Mouse (Mus musculus) lung, adult 2 months (tissue): Measurements from ENCODE around the gene Prodh2.

Experiments
- CTCF ChIP-seq: fragments of 200-500 bp; IDR thresholded peaks from 2 replicates; pipeline ENCODE4 v1.5.1; 2011; ENCODE audit warnings: mild to moderate bottlenecking, low read length, control low read depth; ENCODE audit not compliant: insufficient read depth
- POLR2A ChIP-seq: fragments of 200-500 bp; IDR thresholded peaks from 2 replicates; pipeline ENCODE4 v1.6.1; 2011; ENCODE audit warnings: low read depth, mild to moderate bottlenecking, control low read depth, low read length, borderline replicate concordance; ENCODE audit errors: extremely low read depth

DNA sequence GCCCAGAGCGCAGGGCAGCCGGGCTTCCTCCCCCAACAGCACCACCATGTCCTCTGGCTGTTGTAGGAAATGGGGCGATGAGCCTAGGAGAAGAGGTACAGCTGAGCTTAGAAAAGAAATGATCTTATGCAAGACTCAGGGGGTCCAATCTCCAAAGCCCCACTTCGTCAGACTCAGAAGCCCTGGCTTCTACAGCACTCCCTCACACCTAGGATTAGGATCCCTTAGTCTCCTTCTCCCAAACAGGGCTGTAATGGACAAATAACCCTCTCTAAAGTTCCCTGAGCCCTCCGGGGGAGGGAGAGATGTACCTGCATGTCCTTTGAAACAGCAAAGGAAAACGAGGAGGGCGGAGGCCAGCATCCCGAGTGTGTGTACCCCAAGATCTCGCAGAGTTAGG, 36.9 kb upstream of the Prodh2 start:
- TF ChIP-seq CTCF (no peak), POLR2A (no peak)
